Mouse (Mus musculus): ENCODE results near the gene Tfcp2l1. TPM values are rescaled to one million over a fixed set of nuclear protein-coding genes. Genes with fewer than 3 reads are reported as not detected.

The Tfcp2l1 gene
- 0.17 and 0.24 TPM in 2 replicates for polyA plus RNA-seq (2014; fragmentation: Nextera tagmentation; extraction: Ambion mirVana)

- DNase-seq (ENCODE audit: low spot score), result peak; percentile 82
- no peaks in the 10 kb centered on the region for H3K36me3 ChIP-seq (ENCODE audit: control insufficient read depth, insufficient read depth, low read length)
- peak; percentile 87 for ATAC-seq (replicated peaks; ENCODE audit: low FRiP score)
- H3K27me3 ChIP-seq (ENCODE audit: control insufficient read depth, insufficient read depth, low read length), result peaks cover 9% of the 10 kb centered on the region
- H3K27ac ChIP-seq (ENCODE audit: low read depth, low read length), result no peak within 1 kb of the TSS
- WGBS, result under 1% methylated on average over 46 of the region's 48 CpGs
- peak within 1 kb of the TSS; percentile 91 for H3K4me2 ChIP-seq (ENCODE audit: low read depth, low read length, severe bottlenecking)
- peaks cover 6% of the 10 kb centered on the region; the same call in 1 of the 2 replicates for H3K4me1 ChIP-seq (replicated peaks; ENCODE audit: control insufficient read depth, insufficient read depth, low read length)
- H3K4me3 ChIP-seq (ENCODE audit: low read depth, low read length), result peak within 1 kb of the TSS; percentile 46
- peak within 1 kb of the TSS; percentile 37 for H3K9ac ChIP-seq (ENCODE audit: low read length)
- H3K9me3 ChIP-seq (ENCODE audit: control insufficient read depth, low read length), result no peaks in the 10 kb centered on the region
These were observed at the start of gene Tfcp2l1 for GRCm38 (mm10) chr1:118627781-118628464. Tfcp2l1 (plus strand) TSS chr1:118627945.

GRCm38 (mm10) chr1:118580174-118580702, 47.5 kb upstream of the Tfcp2l1 start:
- DNase-seq (ENCODE audit: low spot score), result no peak
- no peak overlapping the region for H3K4me2 ChIP-seq (ENCODE audit: low read depth, low read length, severe bottlenecking)
- H3K4me1 ChIP-seq (replicated peaks; ENCODE audit: control insufficient read depth, insufficient read depth, low read length), result no peaks in the 10 kb centered on the region
- no peak overlapping the region for H3K4me3 ChIP-seq (ENCODE audit: low read depth, low read length)
- H3K36me3 ChIP-seq (ENCODE audit: control insufficient read depth, insufficient read depth, low read length), result peaks cover 5% of the 10 kb centered on the region
- no peaks in the 10 kb centered on the region for H3K27me3 ChIP-seq (ENCODE audit: control insufficient read depth, insufficient read depth, low read length)
- ATAC-seq (replicated peaks; ENCODE audit: low FRiP score), result no peak
- no peak overlapping the region for H3K9ac ChIP-seq (ENCODE audit: low read length)
- H3K9me3 ChIP-seq (ENCODE audit: control insufficient read depth, low read length), result no peaks in the 10 kb centered on the region
- 91% methylated on average over 2 of the region's 2 CpGs for WGBS
- no peak overlapping the region for H3K27ac ChIP-seq (ENCODE audit: low read depth, low read length)

GRCm38 (mm10) chr1:118581179-118581578, 46.6 kb upstream of the Tfcp2l1 start:
- Histone ChIP-seq H3K36me3 (ENCODE audit: control insufficient read depth, insufficient read depth, low read length) (peaks cover 5% of the 10 kb centered on the region), H3K9ac (ENCODE audit: low read length) (no peak overlapping the region), H3K27me3 (ENCODE audit: control insufficient read depth, insufficient read depth, low read length) (no peaks in the 10 kb centered on the region), H3K4me2 (ENCODE audit: low read depth, low read length, severe bottlenecking) (no peak overlapping the region), H3K4me3 (ENCODE audit: low read depth, low read length) (no peak overlapping the region), H3K27ac (ENCODE audit: low read depth, low read length) (no peak overlapping the region), H3K9me3 (ENCODE audit: control insufficient read depth, low read length) (no peaks in the 10 kb centered on the region), H3K4me1 (replicated peaks; ENCODE audit: control insufficient read depth, insufficient read depth, low read length) (no peaks in the 10 kb centered on the region)
- ATAC-seq (replicated peaks; ENCODE audit: low FRiP score) (no peak), DNase-seq (ENCODE audit: low spot score) (no peak)
- 87% methylated on average over 8 of the region's 8 CpGs for WGBS

- no peak for ATAC-seq (replicated peaks; ENCODE audit: low FRiP score)
- peaks cover 6% of the 10 kb centered on the region for H3K36me3 ChIP-seq (ENCODE audit: control insufficient read depth, insufficient read depth, low read length)
- H3K27ac ChIP-seq (ENCODE audit: low read depth, low read length), result no peak overlapping the region
- no peaks in the 10 kb centered on the region for H3K9me3 ChIP-seq (ENCODE audit: control insufficient read depth, low read length)
- no peak overlapping the region for H3K9ac ChIP-seq (ENCODE audit: low read length)
- no peak for DNase-seq (ENCODE audit: low spot score)
- H3K4me3 ChIP-seq (ENCODE audit: low read depth, low read length), result no peak overlapping the region
- 81% methylated on average over 5 of the region's 5 CpGs for WGBS
- no peaks in the 10 kb centered on the region for H3K4me1 ChIP-seq (replicated peaks; ENCODE audit: control insufficient read depth, insufficient read depth, low read length)
- no peak overlapping the region for H3K4me2 ChIP-seq (ENCODE audit: low read depth, low read length, severe bottlenecking)
- no peaks in the 10 kb centered on the region for H3K27me3 ChIP-seq (ENCODE audit: control insufficient read depth, insufficient read depth, low read length)
These were observed 38.0 kb upstream of the Tfcp2l1 start for GRCm38 (mm10) chr1:118589721-118590120.

DNA sequence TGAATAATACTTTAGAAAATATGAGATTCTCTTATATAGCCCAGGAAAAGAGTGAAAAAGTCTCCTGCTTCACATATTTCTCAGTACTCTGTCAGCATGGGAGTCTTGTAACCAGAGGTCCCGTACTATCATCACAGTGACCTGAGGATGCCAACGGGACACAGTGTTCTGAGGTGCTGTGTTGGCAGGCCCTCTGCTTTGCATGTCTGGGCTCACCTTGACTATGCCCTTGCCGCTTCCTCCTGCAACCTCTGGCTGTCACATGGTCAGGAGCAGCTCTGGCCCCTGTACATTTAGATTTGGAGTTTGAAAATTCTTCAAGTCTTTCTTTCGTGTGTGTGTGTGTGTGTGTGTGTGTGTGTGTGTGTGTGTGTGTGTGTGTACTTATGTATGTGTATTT, 34.8 kb upstream of the Tfcp2l1 start:
- Histone ChIP-seq H3K27ac (ENCODE audit: low read depth, low read length) (no peak overlapping the region), H3K36me3 (ENCODE audit: control insufficient read depth, insufficient read depth, low read length) (peaks cover 6% of the 10 kb centered on the region), H3K4me3 (ENCODE audit: low read depth, low read length) (no peak overlapping the region), H3K27me3 (ENCODE audit: control insufficient read depth, insufficient read depth, low read length) (no peaks in the 10 kb centered on the region), H3K9me3 (ENCODE audit: control insufficient read depth, low read length) (no peaks in the 10 kb centered on the region), H3K9ac (ENCODE audit: low read length) (no peak overlapping the region), H3K4me1 (replicated peaks; ENCODE audit: control insufficient read depth, insufficient read depth, low read length) (no peaks in the 10 kb centered on the region), H3K4me2 (ENCODE audit: low read depth, low read length, severe bottlenecking) (no peak overlapping the region)
- DNase-seq (ENCODE audit: low spot score) (no peak), ATAC-seq (replicated peaks; ENCODE audit: low FRiP score) (no peak)
- 93% methylated on average over 4 of the region's 4 CpGs for WGBS

DNA sequence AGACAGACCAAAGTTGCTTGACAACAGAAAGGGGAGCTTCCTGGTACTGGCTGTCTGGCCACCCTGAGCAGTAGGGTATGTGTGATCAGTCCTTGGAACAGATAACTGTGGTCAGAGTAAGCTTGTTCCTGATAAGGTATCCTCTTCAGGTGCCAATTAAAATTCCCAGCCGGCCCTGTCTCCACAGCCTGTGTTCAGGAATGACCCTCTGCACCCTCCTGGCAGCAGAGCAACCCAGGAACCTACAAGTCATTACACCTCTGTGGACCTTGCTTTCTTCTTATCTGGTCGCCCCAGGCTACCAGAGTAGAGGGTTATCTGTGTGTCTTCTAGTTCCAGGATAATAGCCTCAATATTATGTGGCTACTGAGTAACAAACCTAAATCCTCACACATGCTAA, 32.4 kb upstream of the Tfcp2l1 start:
- Histone ChIP-seq H3K36me3 (ENCODE audit: control insufficient read depth, insufficient read depth, low read length) (peaks cover 13% of the 10 kb centered on the region; the same call in 1 of the 2 replicates), H3K4me2 (ENCODE audit: low read depth, low read length, severe bottlenecking) (no peak overlapping the region), H3K27me3 (ENCODE audit: control insufficient read depth, insufficient read depth, low read length) (no peaks in the 10 kb centered on the region), H3K9ac (ENCODE audit: low read length) (no peak overlapping the region), H3K4me3 (ENCODE audit: low read depth, low read length) (no peak overlapping the region), H3K27ac (ENCODE audit: low read depth, low read length) (no peak overlapping the region), H3K9me3 (ENCODE audit: control insufficient read depth, low read length) (no peaks in the 10 kb centered on the region), H3K4me1 (replicated peaks; ENCODE audit: control insufficient read depth, insufficient read depth, low read length) (no peaks in the 10 kb centered on the region)
- WGBS, result 89% methylated on average over 2 of the region's 2 CpGs
- DNase-seq (ENCODE audit: low spot score) (no peak), ATAC-seq (replicated peaks; ENCODE audit: low FRiP score) (no peak)

- no peaks in the 10 kb centered on the region for H3K27me3 ChIP-seq (ENCODE audit: control insufficient read depth, insufficient read depth, low read length)
- H3K9me3 ChIP-seq (ENCODE audit: control insufficient read depth, low read length), result no peaks in the 10 kb centered on the region
- DNase-seq (ENCODE audit: low spot score) (no peak), ATAC-seq (replicated peaks; ENCODE audit: low FRiP score) (no peak)
- 96% methylated on average over 2 of the region's 2 CpGs for WGBS
- no peak overlapping the region for H3K27ac ChIP-seq (ENCODE audit: low read depth, low read length)
- H3K4me3 ChIP-seq (ENCODE audit: low read depth, low read length), result no peak overlapping the region
- H3K4me1 ChIP-seq (replicated peaks; ENCODE audit: control insufficient read depth, insufficient read depth, low read length), result no peaks in the 10 kb centered on the region
- peaks cover 14% of the 10 kb centered on the region; the same call in 1 of the 2 replicates for H3K36me3 ChIP-seq (ENCODE audit: control insufficient read depth, insufficient read depth, low read length)
- H3K9ac ChIP-seq (ENCODE audit: low read length), result no peak overlapping the region
- H3K4me2 ChIP-seq (ENCODE audit: low read depth, low read length, severe bottlenecking), result no peak overlapping the region
These were observed 30.1 kb upstream of the Tfcp2l1 start for GRCm38 (mm10) chr1:118597475-118598213.

GRCm38 (mm10) chr1:118598339-118598738, 29.4 kb upstream of the Tfcp2l1 start:
- Histone ChIP-seq H3K4me2 (ENCODE audit: low read depth, low read length, severe bottlenecking) (no peak overlapping the region), H3K27me3 (ENCODE audit: control insufficient read depth, insufficient read depth, low read length) (no peaks in the 10 kb centered on the region), H3K27ac (ENCODE audit: low read depth, low read length) (no peak overlapping the region), H3K4me3 (ENCODE audit: low read depth, low read length) (no peak overlapping the region), H3K9ac (ENCODE audit: low read length) (no peak overlapping the region), H3K4me1 (replicated peaks; ENCODE audit: control insufficient read depth, insufficient read depth, low read length) (no peaks in the 10 kb centered on the region), H3K36me3 (ENCODE audit: control insufficient read depth, insufficient read depth, low read length) (peaks cover 19% of the 10 kb centered on the region; the same call in 1 of the 2 replicates), H3K9me3 (ENCODE audit: control insufficient read depth, low read length) (no peaks in the 10 kb centered on the region)
- ATAC-seq (replicated peaks; ENCODE audit: low FRiP score) (no peak), DNase-seq (ENCODE audit: low spot score) (no peak)
- 92% methylated on average over 3 of the region's 3 CpGs for WGBS

All from forebrain, embryonic 11.5 days (tissue).